Mouse (Mus musculus) neural tube, embryonic 13.5 days (tissue): ENCODE measurements around the gene 1110025L11Rik. TPM values are rescaled to one million over a fixed set of nuclear protein-coding genes. Genes with fewer than 3 reads are reported as not detected.
"Not testable (repeated sequence)": the region's sequence is repeated elsewhere in the genome, so short reads cannot be mapped to it uniquely, and the experiment has no call there.

Experiments
- ATAC-seq: fragments of 200-750 bp; cut with Nextera tagmentation; 2 replicates; pipeline ENCODE4 v1.8.0; 2017; ENCODE audit warnings: low read depth, mild to moderate bottlenecking, moderate TSS enrichment, moderate library complexity
- H3K27ac ChIP-seq: fragments of 300-500 bp; sonication (generic); replicated peaks from 2 replicates; pipeline ENCODE4 v1.5.1; 2015; ENCODE audit warnings: moderate library complexity, mild to moderate bottlenecking, inconsistent platforms
- H3K27me3 ChIP-seq: fragments of 300-500 bp; sonication (generic); 2 replicates; pipeline ENCODE4 v1.6.1; 2015; ENCODE audit warnings: mild to moderate bottlenecking, inconsistent platforms
- H3K36me3 ChIP-seq: fragments of 300-500 bp; sonication (generic); 2 replicates; pipeline ENCODE4 v1.6.1; 2015; ENCODE audit warnings: mild to moderate bottlenecking, inconsistent platforms
- H3K4me1 ChIP-seq: fragments of 300-500 bp; sonication (generic); replicated peaks from 2 replicates; pipeline ENCODE4 v1.6.1; 2015; ENCODE audit warnings: inconsistent platforms
- H3K4me2 ChIP-seq: fragments of 300-500 bp; sonication (generic); 2 replicates; pipeline ENCODE4 v1.6.1; 2015; ENCODE audit warnings: inconsistent platforms, mild to moderate bottlenecking, moderate library complexity
- H3K4me3 ChIP-seq: fragments of 300-500 bp; sonication (generic); 2 replicates; pipeline ENCODE4 v1.5.1; 2015; ENCODE audit warnings: mild to moderate bottlenecking, inconsistent platforms
- H3K9ac ChIP-seq: fragments of 300-500 bp; sonication (generic); 2 replicates; pipeline ENCODE4 v1.6.1; 2015; ENCODE audit warnings: moderate library complexity, mild to moderate bottlenecking, inconsistent platforms
- H3K9me3 ChIP-seq: fragments of 300-500 bp; sonication (generic); 2 replicates; pipeline ENCODE4 v1.6.1; 2016; ENCODE audit warnings: inconsistent platforms
- WGBS: fragments of 180-500 bp; shearing (Covaris S2); methylation state at CpG from one replicate; pipeline ENCODE4 v1.1.7; 2015; 5-methylcytosine and 5-hydroxymethylcytosine counted together
- polyA plus RNA-seq: library from polyadenylated mRNA; unstranded; fragments of >200 nt; fragmentation: Nextera tagmentation; extraction: Ambion mirVana; gene quantifications from 2 replicates; pipeline ENCODE4 v1.2.1, GENCODE M21; 2015

1110025L11Rik gene
- not detected in 2 replicates for polyA plus RNA-seq

DNA sequence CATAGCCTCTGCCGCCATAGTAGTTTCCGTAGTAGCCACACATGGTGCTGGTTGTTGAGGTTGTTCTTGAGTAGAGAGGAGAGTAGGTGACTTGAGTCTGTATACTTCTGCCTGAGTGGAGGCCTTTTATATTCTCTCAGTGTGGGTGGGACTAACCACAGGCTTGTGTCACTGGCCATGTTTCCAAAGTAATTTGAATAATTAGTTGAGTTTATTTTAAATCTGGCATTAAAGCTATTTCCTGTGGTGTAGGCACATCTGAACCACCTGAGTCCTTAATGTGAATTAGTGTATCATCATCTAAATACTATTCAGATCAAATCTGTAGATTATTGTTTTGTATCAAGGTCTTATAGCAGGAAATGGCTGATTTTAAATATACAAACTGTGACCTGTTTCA is at the start of gene 1110025L11Rik:
Gene 1110025L11Rik (minus strand): TSS at position 101 of the 400 bp plus-strand sequence.
- H3K27ac ChIP-seq, H3K9ac ChIP-seq, H3K9me3 ChIP-seq, H3K36me3 ChIP-seq, H3K4me1 ChIP-seq, ATAC-seq, H3K4me3 ChIP-seq, H3K27me3 ChIP-seq, H3K4me2 ChIP-seq: not testable (repeated sequence)
- no CpG with 5 or more reads among the region's 2 CpGs for WGBS

DNA sequence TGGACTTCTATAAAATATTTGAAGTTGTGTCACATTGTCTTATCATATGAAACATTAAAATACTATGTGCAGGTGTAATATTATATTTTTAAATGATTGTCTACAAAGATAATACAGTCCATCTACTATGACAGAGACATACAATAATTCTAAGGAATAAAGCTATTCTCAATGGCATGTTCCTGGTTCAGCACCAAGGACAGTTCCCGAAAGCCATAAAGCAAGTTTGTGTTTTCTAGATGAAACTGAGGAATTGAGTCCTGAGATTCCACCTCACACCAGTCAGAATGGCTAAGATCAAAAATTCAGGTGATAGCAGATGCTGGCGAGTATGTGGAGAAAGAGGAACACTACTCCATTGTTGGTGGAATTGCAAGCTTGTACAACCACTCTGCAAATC is 7.2 kb upstream of the 1110025L11Rik start:
- H3K4me1 ChIP-seq: not testable (repeated sequence)

DNA sequence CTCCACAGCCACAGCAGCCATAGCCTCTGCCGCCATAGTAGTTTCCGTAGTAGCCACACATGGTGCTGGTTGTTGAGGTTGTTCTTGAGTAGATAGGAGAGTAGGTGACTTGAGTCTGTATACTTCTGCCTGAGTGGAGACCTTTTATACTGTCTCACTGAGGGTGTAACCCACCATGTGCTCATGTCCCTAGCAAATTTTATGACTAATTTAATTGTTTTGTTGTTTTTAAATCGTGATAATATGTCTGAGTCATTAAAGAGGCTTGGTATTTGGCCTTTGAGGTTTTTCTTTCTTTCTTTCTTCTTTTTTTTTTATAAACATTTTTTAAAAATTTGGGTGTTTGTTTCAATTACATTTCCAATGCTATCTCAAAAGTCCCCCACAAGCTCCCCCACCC is 16.0 kb downstream of the 1110025L11Rik start, which contains the start of gene Krtap6-5:
Gene Krtap6-5 (minus strand): TSS at position 101 of the 400 bp plus-strand sequence.
- no peak within 1 kb of the TSS for H3K27ac ChIP-seq
- 84% methylated on average over 3 of the region's 3 CpGs for WGBS
- no peak within 1 kb of the TSS for H3K9ac ChIP-seq
- no peak for ATAC-seq
- H3K27me3 ChIP-seq: no peaks in the 10 kb centered on the region
- no peaks in the 10 kb centered on the region for H3K9me3 ChIP-seq
- no peak within 1 kb of the TSS for H3K4me2 ChIP-seq
- H3K4me3 ChIP-seq: no peak within 1 kb of the TSS
- no peaks in the 10 kb centered on the region for H3K4me1 ChIP-seq
- H3K36me3 ChIP-seq: no peaks in the 10 kb centered on the region

More for the DNA sequence above, 7.2 kb upstream of the 1110025L11Rik start:
- not testable (repeated sequence) for H3K9ac ChIP-seq, H3K4me3 ChIP-seq, H3K27ac ChIP-seq, H3K4me2 ChIP-seq, ATAC-seq, H3K9me3 ChIP-seq, H3K27me3 ChIP-seq, H3K36me3 ChIP-seq
- 77% methylated on average over 2 of the region's 2 CpGs for WGBS

DNA sequence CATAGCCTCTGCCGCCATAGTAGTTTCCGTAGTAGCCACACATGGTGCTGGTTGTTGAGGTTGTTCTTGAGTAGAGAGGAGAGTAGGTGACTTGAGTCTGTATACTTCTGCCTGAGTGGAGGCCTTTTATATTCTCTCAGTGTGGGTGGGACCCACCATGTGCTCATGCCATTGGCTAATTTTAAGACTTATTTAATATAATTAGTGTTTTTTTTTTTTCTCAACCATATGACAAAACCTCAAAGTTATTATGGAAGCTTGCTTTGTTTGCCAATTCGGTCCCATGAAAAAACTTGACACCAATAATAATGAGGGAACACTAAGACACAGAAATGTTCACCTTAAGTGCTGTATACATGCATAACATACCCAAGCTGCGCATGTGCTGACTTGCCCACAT is 22.4 kb downstream of the 1110025L11Rik start, which contains the start of gene Gm10228:
Gene Gm10228 (minus strand): TSS at position 101 of the 400 bp plus-strand sequence.
- not testable (repeated sequence) for H3K27me3 ChIP-seq, H3K27ac ChIP-seq, H3K9ac ChIP-seq, ATAC-seq, H3K9me3 ChIP-seq, H3K4me1 ChIP-seq, H3K4me3 ChIP-seq, H3K4me2 ChIP-seq, H3K36me3 ChIP-seq
- WGBS: 90% methylated on average over 2 of the region's 4 CpGs

DNA sequence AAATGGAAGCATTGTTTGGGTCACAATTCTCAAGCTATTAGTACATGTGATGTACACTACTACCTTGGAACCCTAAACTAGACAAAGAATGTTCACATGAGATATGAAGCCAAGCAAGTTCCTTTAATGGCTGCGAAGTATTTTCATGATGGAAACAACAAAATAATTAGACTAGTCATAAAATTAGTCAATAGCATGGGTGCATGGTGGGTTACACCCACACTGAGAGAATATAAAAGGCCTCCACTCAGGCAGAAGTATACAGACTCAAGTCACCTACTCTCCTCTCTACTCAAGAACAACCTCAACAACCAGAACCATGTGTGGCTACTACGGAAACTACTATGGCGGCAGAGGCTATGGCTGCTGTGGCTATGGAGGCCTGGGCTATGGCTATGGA is 32.4 kb downstream of the 1110025L11Rik start, which contains the start of gene Krtap6-1:
Gene Krtap6-1 (plus strand): TSS at position 301 of the 400 bp plus-strand sequence.
- not testable (repeated sequence) for ATAC-seq, H3K36me3 ChIP-seq, H3K9me3 ChIP-seq, H3K27ac ChIP-seq, H3K27me3 ChIP-seq, H3K4me3 ChIP-seq, H3K4me2 ChIP-seq, H3K4me1 ChIP-seq, H3K9ac ChIP-seq
- 94% methylated on average over 3 of the region's 3 CpGs for WGBS

DNA sequence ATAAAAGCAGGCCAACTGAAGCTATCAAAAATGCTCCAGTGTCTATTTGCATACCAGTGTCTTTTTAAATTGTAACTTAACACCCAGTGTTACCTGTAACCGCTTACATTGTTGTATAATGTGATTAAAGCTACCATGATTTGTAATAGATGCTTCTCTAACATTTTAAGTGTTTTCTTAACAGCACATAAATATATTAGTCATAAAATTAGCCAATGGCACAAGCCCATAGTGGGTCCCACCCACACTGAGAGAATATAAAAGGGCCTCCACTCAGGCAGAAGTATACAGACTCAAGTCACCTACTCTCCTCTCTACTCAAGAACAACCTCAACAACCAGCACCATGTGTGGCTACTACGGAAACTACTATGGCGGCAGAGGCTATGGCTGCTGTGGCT is 48.8 kb downstream of the 1110025L11Rik start, which contains the start of gene Gm10229:
Gene Gm10229 (plus strand): TSS at position 301 of the 400 bp plus-strand sequence.
- H3K4me2 ChIP-seq, H3K4me1 ChIP-seq, H3K27me3 ChIP-seq, ATAC-seq, H3K9me3 ChIP-seq, H3K36me3 ChIP-seq, H3K9ac ChIP-seq, H3K4me3 ChIP-seq, H3K27ac ChIP-seq: not testable (repeated sequence)
- WGBS: 84% methylated on average over 3 of the region's 3 CpGs

DNA sequence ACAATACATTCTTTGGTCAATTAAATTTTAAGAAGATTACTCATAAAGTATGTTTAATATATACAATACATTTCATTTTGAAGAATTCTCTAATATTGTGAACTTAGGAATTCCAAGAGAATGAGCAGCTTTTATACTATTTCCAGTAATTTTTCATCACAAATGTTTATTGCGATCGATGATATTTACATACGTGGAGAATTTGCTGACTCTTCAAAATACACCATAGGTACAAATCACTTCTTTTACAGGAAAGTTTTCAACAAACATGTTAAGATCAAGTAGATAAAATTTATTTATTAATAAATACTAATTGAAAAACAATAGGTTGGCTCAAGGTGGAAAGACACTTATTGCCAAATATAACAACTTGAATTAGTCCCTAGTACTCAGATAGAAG is 49.8 kb downstream of the 1110025L11Rik start:
- Histone ChIP-seq H3K9me3 (no peaks in the 10 kb centered on the region), H3K27me3 (no peaks in the 10 kb centered on the region), H3K9ac (no peak overlapping the region), H3K27ac (no peak overlapping the region), H3K4me2 (no peak overlapping the region), H3K4me3 (no peak overlapping the region), H3K36me3 (no peaks in the 10 kb centered on the region), H3K4me1 (no peaks in the 10 kb centered on the region)
- ATAC-seq: no peak
- WGBS: 96% methylated on average over 3 of the region's 3 CpGs

Other genes with a start within 250 kb of the 1110025L11Rik start
- gene Krtap15, start 243.8 kb downstream of the 1110025L11Rik start, polyA plus RNA-seq: not detected in 2 replicates
- gene Krtap14, start 237.9 kb downstream of the 1110025L11Rik start, polyA plus RNA-seq: not detected in 2 replicates
- gene Krtap19-1, start 194.6 kb downstream of the 1110025L11Rik start, polyA plus RNA-seq: not detected in 2 replicates
- gene Krtap19-2, start 189.7 kb downstream of the 1110025L11Rik start, polyA plus RNA-seq: not detected in 2 replicates
- not detected in 2 replicates for gene Krtap19-3, start 186.0 kb downstream of the 1110025L11Rik start, polyA plus RNA-seq
- gene Krtap19-4, start 178.9 kb downstream of the 1110025L11Rik start, polyA plus RNA-seq: not detected in 2 replicates
- gene Krtap19-5, start 167.5 kb downstream of the 1110025L11Rik start, polyA plus RNA-seq: not detected in 2 replicates
- gene Krtap19-9b, start 131.7 kb downstream of the 1110025L11Rik start, polyA plus RNA-seq: not detected in 2 replicates
- gene Krtap16-3, start 101.1 kb downstream of the 1110025L11Rik start, polyA plus RNA-seq: not detected in 2 replicates
- gene Krtap22-2, start 53.2 kb downstream of the 1110025L11Rik start, polyA plus RNA-seq: not detected in 2 replicates
- gene Gm10229, start 48.7 kb downstream of the 1110025L11Rik start, polyA plus RNA-seq: not detected in 2 replicates
- not detected in 2 replicates for gene Krtap6-1, start 32.3 kb downstream of the 1110025L11Rik start, polyA plus RNA-seq
- not detected in 2 replicates for gene Gm10228, start 22.5 kb downstream of the 1110025L11Rik start, polyA plus RNA-seq
- gene Krtap6-5, start 16.1 kb downstream of the 1110025L11Rik start, polyA plus RNA-seq: not detected in 2 replicates
- not detected in 2 replicates for gene Krtap6-3, start 20.0 kb upstream of the 1110025L11Rik start, polyA plus RNA-seq
- not detected in 2 replicates for gene Gm6358, start 76.8 kb upstream of the 1110025L11Rik start, polyA plus RNA-seq
- not detected in 2 replicates for gene Gm10061, start 87.1 kb upstream of the 1110025L11Rik start, polyA plus RNA-seq
- gene Gm9789, start 94.0 kb upstream of the 1110025L11Rik start, polyA plus RNA-seq: not detected in 2 replicates
- gene Gm7735, start 105.5 kb upstream of the 1110025L11Rik start, polyA plus RNA-seq: not detected in 2 replicates
- not detected in 2 replicates for gene 1110057P08Rik, start 110.7 kb upstream of the 1110025L11Rik start, polyA plus RNA-seq
- not detected in 2 replicates for gene Krtap20-2, start 141.9 kb upstream of the 1110025L11Rik start, polyA plus RNA-seq